Mouse (Mus musculus) megakaryocyte, embryonic 14.5 days (primary cell): ENCODE results near the gene Notch1.

Source experiments
- FLI1 ChIP-seq: IDR thresholded peaks from 2 replicates; pipeline ENCODE4 v1.6.1; 2012; ENCODE audit warnings: low read length, inconsistent platforms, mixed read lengths
- GATA1 ChIP-seq: IDR thresholded peaks from 3 replicates; pipeline ENCODE4 v1.6.1; 2012; ENCODE audit warnings: mixed read lengths, low read length, inconsistent platforms, borderline replicate concordance

- TF ChIP-seq GATA1 (no peak), FLI1 (no peak)
Observed at GRCm38 (mm10) chr2:26486835-26487321, 29.6 kb downstream of the Notch1 start.
